Mouse (Mus musculus) heart, adult 2 months (tissue): ENCODE data around the gene Dock6. TPM values are rescaled to one million over a fixed set of nuclear protein-coding genes. Genes with fewer than 3 reads are reported as not detected.
A peak's percentile ranks its signal among the peaks of the same experiment; 100 is the strongest.

ENCODE experiments used
- DNase-seq, 2 experiments: peaks; one replicate each; pipeline ENCODE4 v3.0.0; 2021
- H3K27ac ChIP-seq: fragments of 200-600 bp; 2 replicates; pipeline ENCODE4 v1.8.1; 2022
- H3K27me3 ChIP-seq: fragments of 200-500 bp; 2 replicates; pipeline ENCODE4 v1.6.1; 2012; ENCODE audit warnings: mild to moderate bottlenecking, low read length, inconsistent platforms, mixed read lengths; ENCODE audit not compliant: control insufficient read depth, insufficient read depth
- H3K36me3 ChIP-seq: fragments of 200-500 bp; 2 replicates; pipeline ENCODE4 v1.6.1; 2012; ENCODE audit warnings: low read length, inconsistent platforms; ENCODE audit not compliant: control insufficient read depth, insufficient read depth
- H3K4me1 ChIP-seq: fragments of 200-500 bp; 2 replicates; pipeline ENCODE4 v1.6.1; 2011; ENCODE audit warnings: low read length; ENCODE audit not compliant: control insufficient read depth, insufficient read depth
- H3K4me3 ChIP-seq: fragments of 200-600 bp; 2 replicates; pipeline ENCODE4 v1.8.1; 2022
- H3K79me2 ChIP-seq: fragments of 200-500 bp; replicated peaks from 2 replicates; pipeline ENCODE4 v1.6.1; 2012; ENCODE audit warnings: mild to moderate bottlenecking, inconsistent platforms, low read length, moderate library complexity, mixed read lengths; ENCODE audit not compliant: control insufficient read depth, insufficient read depth
- H3K9ac ChIP-seq: fragments of 200-500 bp; 2 replicates; pipeline ENCODE4 v1.6.1; 2012; ENCODE audit warnings: low read depth, mild to moderate bottlenecking, control low read depth, inconsistent platforms, low read length, mixed read lengths
- CTCF ChIP-seq: fragments of 200-600 bp; IDR thresholded peaks from 2 replicates; pipeline ENCODE4 v1.8.1; 2022; ENCODE audit warnings: antibody characterized with exemption, mild to moderate bottlenecking, moderate library complexity
- EP300 ChIP-seq: fragments of 200-500 bp; IDR thresholded peaks from 2 replicates; pipeline ENCODE4 v1.6.1; 2011; ENCODE audit warnings: low read depth, low read length, control low read depth; ENCODE audit not compliant: insufficient read depth
- POLR2A ChIP-seq: fragments of 200-500 bp; IDR thresholded peaks from 2 replicates; pipeline ENCODE4 v1.6.1; 2011; ENCODE audit warnings: mild to moderate bottlenecking, low read depth, low read length, control low read depth; ENCODE audit not compliant: insufficient read depth
- WGBS: fragments of 180-500 bp; shearing (Covaris S2); methylation state at CpG from one replicate; pipeline ENCODE4 v1.1.7; 2018; 5-methylcytosine and 5-hydroxymethylcytosine counted together
- intact Hi-C: fragments of 180-260 bp; cut with DNase I; formaldehyde crosslinking; loops from one replicate; pipeline ENCODE4 v1.15.1; 2025
- microRNA-seq, 2 experiments: library from miRNA; unstranded; fragments of <30 nt; microRNA quantifications; one replicate each; pipeline ENCODE4 v1.2.0; 2021
- polyA plus RNA-seq: library from polyadenylated mRNA; depleted of rRNA; stranded (reverse); fragments of >200 nt; gene quantifications from 2 replicates; pipeline ENCODE4 v1.2.3, GENCODE M21; 2012; rRNA removed
- total RNA-seq, 2 experiments: library from RNA; stranded (reverse); gene quantifications; 2 replicates each; pipeline ENCODE4 v1.2.3; 2021

Gene Dock6
- total and polyA plus RNA-seq, 3 experiments, result 25.9 to 87.9 (median 33.8) TPM

DNA sequence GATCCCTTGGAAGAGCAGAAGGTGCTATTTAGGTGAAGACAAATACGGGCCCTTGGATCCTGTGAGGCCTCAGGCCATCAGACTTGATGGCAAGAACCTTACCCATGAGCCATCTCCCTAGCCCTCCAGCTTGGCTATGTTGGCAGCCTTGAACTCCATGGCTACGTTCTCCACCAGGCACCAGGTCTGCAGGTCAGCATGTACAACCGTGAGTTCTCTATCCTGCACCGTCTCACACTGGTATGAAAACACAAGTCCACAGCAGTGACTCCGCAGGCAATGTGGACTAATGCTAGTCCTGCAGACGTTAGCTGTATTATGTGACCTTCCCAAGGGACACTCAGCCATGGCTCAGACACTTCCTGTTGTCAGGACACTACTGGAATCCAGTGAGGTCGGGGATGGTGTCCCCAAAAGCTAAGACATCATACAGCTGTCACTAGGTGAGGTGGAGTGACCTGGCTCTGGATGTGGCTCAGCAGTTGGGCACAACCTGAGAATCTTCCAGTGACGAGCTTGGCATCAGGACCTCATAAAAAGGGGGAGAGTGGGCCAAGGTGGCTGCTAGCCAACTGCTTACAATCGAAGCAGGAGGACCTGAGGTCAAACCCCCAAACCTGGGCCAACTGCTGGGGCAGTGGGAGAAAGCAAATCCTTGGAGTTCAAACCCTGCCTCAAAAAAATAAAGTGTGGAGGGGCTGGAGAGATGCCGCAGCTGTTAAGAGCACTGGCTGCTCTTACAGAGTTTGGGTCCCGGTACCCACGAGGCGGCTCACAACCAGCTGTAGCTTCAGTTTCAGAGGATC lies 97.7 kb downstream of the Dock6 start:
- intact Hi-C loops, result no loop called here
- WGBS, result 47% methylated on average over 13 of the region's 13 CpGs
- Histone ChIP-seq H3K27me3 (no peaks in the 10 kb centered on the region), H3K4me1 (peaks cover 22% of the 10 kb centered on the region), H3K27ac (peak overlapping the region; percentile 74), H3K79me2 (no peaks in the 10 kb centered on the region), H3K4me3 (no peak overlapping the region), H3K9ac (no peak overlapping the region), H3K36me3 (no peaks in the 10 kb centered on the region)
- peak in 1 of 2 experiments; percentile 39 for DNase-seq
- 0 out of 2 replicates have a peak, but pooled peaks have one; percentile 32 for TF ChIP-seq EP300
- TF ChIP-seq POLR2A, result no peak

GRCm38 (mm10) chr9:21754003-21754402 lies 98.4 kb downstream of the Dock6 start:
- no peaks in the 10 kb centered on the region for H3K36me3 ChIP-seq
- H3K9ac ChIP-seq, result peak overlapping the region; percentile 10; the same call in 1 of the 2 replicates
- H3K4me3 ChIP-seq, result no peak overlapping the region
- TF ChIP-seq EP300 (peak; percentile 59; the same call in 1 of the 2 replicates), POLR2A (no peak), CTCF (no peak)
- no peaks in the 10 kb centered on the region for H3K27me3 ChIP-seq
- DNase-seq, result peak; percentile 88 to 90
- WGBS, result 75% methylated on average over 2 of the region's 2 CpGs
- intact Hi-C loops, result no loop called here
- no peaks in the 10 kb centered on the region for H3K79me2 ChIP-seq
- H3K27ac ChIP-seq, result peak overlapping the region; percentile 74
- H3K4me1 ChIP-seq, result peaks cover 22% of the 10 kb centered on the region

DNA sequence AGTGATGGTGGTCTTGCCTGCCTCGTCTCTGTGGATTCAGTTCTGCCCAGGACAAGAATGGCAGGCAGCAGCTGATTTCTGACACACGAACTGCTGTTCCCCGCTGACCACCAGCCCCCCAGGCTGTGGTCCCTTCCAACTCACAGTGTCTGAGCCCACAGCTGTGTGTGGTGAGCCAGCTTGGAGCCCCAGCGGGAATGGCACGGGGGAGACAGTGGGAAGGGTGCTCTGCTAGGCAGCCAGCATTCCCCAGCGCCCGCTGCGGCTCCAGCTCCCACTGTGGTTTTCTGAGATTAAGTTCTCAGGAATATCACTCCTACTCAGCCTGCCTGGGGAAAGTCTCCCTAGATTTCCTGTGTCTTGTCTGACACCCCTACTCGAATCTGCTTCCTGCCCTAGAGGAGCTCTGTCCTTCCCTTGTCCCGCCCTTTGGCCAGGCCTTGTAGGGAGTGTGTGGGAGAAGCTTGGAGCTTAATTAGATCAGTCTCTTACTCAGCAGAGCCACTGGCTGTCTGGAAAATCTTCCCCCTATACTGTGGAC lies 100.1 kb downstream of the Dock6 start:
- intact Hi-C loops, result no loop called here

DNA sequence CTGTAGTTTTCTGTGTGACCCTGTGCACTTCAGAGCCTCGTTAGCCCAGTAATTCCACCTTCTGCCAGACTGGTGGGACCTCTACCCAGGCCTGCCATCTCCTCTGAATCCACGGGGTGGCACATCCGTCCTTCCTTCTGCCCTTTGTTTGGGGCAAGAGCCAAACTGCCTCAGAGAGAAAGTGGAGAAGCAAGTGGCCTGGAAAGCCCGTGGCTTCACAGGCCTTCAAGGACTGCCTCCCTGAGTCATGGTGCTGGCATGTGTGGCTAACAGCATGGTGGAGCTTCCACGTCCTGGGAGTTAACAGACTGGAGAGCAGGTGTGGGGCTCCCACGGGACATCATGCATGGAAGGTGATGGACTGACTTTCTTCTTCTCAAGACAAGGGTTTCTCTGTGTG lies 101.1 kb downstream of the Dock6 start:
- Histone ChIP-seq H3K9ac (no peak overlapping the region), H3K4me1 (peaks cover 29% of the 10 kb centered on the region), H3K36me3 (no peaks in the 10 kb centered on the region), H3K79me2 (no peaks in the 10 kb centered on the region), H3K27me3 (no peaks in the 10 kb centered on the region), H3K27ac (peak overlapping the region; percentile 76), H3K4me3 (no peak overlapping the region)
- 50% methylated on average over 6 of the region's 6 CpGs for WGBS
- peak; percentile 53 to 59 for DNase-seq
- TF ChIP-seq CTCF (peak; percentile 72), POLR2A (no peak), EP300 (peak; percentile 86)
- intact Hi-C loops, result loop anchor here (1.0 kb wide), 1 partner anchor 53 kb away; no protein-coding TSS in a partner anchor

More for the DNA sequence above, 100.1 kb downstream of the Dock6 start:
- Histone ChIP-seq H3K4me3 (no peak overlapping the region), H3K36me3 (no peaks in the 10 kb centered on the region), H3K4me1 (peaks cover 29% of the 10 kb centered on the region), H3K27me3 (no peaks in the 10 kb centered on the region), H3K9ac (peak overlapping the region; percentile 61), H3K27ac (peak overlapping the region; percentile 76), H3K79me2 (no peaks in the 10 kb centered on the region)
- WGBS, result 33% methylated on average over 10 of the region's 10 CpGs
- TF ChIP-seq EP300 (0 out of 2 replicates have a peak, but pooled peaks have one; percentile 7), POLR2A (no peak), CTCF (no peak)
- DNase-seq, result peak; percentile 62 to 79

DNA sequence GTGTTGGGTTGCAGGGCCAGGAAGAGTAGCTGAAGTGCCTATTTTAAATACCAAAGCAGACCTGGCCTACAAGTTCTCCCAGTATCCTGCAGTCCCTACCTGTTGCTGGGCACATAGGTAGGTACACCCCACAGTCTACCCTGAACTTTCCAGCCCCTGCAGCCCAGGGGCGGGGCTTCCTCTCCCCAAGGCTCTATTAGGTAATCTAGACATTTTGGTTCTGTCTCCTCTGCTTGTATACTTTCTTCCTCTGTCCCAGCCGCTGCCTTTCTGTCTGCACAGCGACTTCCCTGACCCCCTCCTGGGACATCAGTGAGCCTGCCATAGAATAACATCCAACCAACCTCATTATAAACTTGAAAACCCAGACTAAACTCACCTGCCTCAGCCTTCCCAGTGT lies 102.1 kb downstream of the Dock6 start:
- no peak for DNase-seq
- 91% methylated on average over 3 of the region's 3 CpGs for WGBS
- Histone ChIP-seq H3K27ac (no peak overlapping the region), H3K27me3 (no peaks in the 10 kb centered on the region), H3K4me1 (peaks cover 29% of the 10 kb centered on the region), H3K36me3 (no peaks in the 10 kb centered on the region), H3K79me2 (no peaks in the 10 kb centered on the region), H3K4me3 (no peak overlapping the region), H3K9ac (no peak overlapping the region)
- no peak for TF ChIP-seq CTCF
- no peak for TF ChIP-seq EP300
- TF ChIP-seq POLR2A, result no peak
- intact Hi-C loops, result no loop called here

Small RNA genes lying within 50 kb of the gene (microRNA-seq; reads per million reads assigned to microRNA genes)
- 1.9 to 5.6 reads per million in 2 experiments for gene Mir7083

Other genes starting within 250 kb of the Dock6 start
- 10 to 100 TPM; 43.5 to 47.0 TPM for gene Smarca4, start 236.5 kb downstream of the Dock6 start, total RNA-seq
- 21.5 and 26.5 TPM in 2 replicates for gene Smarca4, start 236.5 kb downstream of the Dock6 start, polyA plus RNA-seq
- 1 to 10 TPM; 3.4 to 4.2 TPM for gene Ldlr, start 129.2 kb downstream of the Dock6 start, total RNA-seq
- gene Ldlr, start 129.2 kb downstream of the Dock6 start, polyA plus RNA-seq, result 7.2 and 10.2 TPM in 2 replicates
- 1 to 10 TPM; 5.1 to 6.8 TPM for gene Spc24, start 92.3 kb downstream of the Dock6 start, total RNA-seq
- 6.0 and 6.2 TPM in 2 replicates for gene Spc24, start 92.3 kb downstream of the Dock6 start, polyA plus RNA-seq
- gene Kank2, start 53.9 kb downstream of the Dock6 start, total RNA-seq, result 10 to 100 TPM; 57.3 to 62.9 TPM
- gene Kank2, start 53.9 kb downstream of the Dock6 start, polyA plus RNA-seq, result 45.3 and 52.7 TPM in 2 replicates
- gene Angptl8, start 17.1 kb downstream of the Dock6 start, total RNA-seq, result not detected
- gene Angptl8, start 17.1 kb downstream of the Dock6 start, polyA plus RNA-seq, result 0.41 and 2.4 TPM in 2 replicates
- gene Rab3d, start 65.6 kb upstream of the Dock6 start, total RNA-seq, result 10 to 100 TPM; 12.4 to 13.5 TPM
- 22.8 and 27.6 TPM in 2 replicates for gene Rab3d, start 65.6 kb upstream of the Dock6 start, polyA plus RNA-seq
- 1 to 10 TPM; 3.0 to 3.4 TPM for gene Ccdc159, start 74.8 kb upstream of the Dock6 start, total RNA-seq
- 4.9 and 6.6 TPM in 2 replicates for gene Ccdc159, start 74.8 kb upstream of the Dock6 start, polyA plus RNA-seq
- gene Tmem205, start 74.9 kb upstream of the Dock6 start, total RNA-seq, result 10 to 100 TPM; 65.5 to 71.8 TPM
- 96.1 and 129 TPM in 2 replicates for gene Tmem205, start 74.9 kb upstream of the Dock6 start, polyA plus RNA-seq
- 1 to 10 TPM; 2.5 to 2.6 TPM for gene Plppr2, start 84.4 kb upstream of the Dock6 start, total RNA-seq
- gene Plppr2, start 84.4 kb upstream of the Dock6 start, polyA plus RNA-seq, result 5.3 and 7.5 TPM in 2 replicates
- 1 to 10 TPM; 6.5 to 7.4 TPM for gene Swsap1, start 103.1 kb upstream of the Dock6 start, total RNA-seq
- 4.6 and 6.2 TPM in 2 replicates for gene Swsap1, start 103.1 kb upstream of the Dock6 start, polyA plus RNA-seq
- gene Epor, start 110.9 kb upstream of the Dock6 start, total RNA-seq, result 1 to 10 TPM; 1.1 to 1.4 TPM
- 2.1 and 2.5 TPM in 2 replicates for gene Epor, start 110.9 kb upstream of the Dock6 start, polyA plus RNA-seq
- 1 to 10 TPM; 4.2 to 4.8 TPM for gene Rgl3, start 136.8 kb upstream of the Dock6 start, total RNA-seq
- gene Rgl3, start 136.8 kb upstream of the Dock6 start, polyA plus RNA-seq, result 12.7 and 13.9 TPM in 2 replicates
- gene Ccdc151, start 150.0 kb upstream of the Dock6 start, total RNA-seq, result under 1 TPM in 1 of 2 experiments, not detected in 1; 0.09 TPM
- gene Ccdc151, start 150.0 kb upstream of the Dock6 start, polyA plus RNA-seq, result 0.21 TPM in 1 of 2 replicates, not detected in the other
- gene Prkcsh, start 150.2 kb upstream of the Dock6 start, total RNA-seq, result 10 to 100 TPM; 61.5 to 67.5 TPM
- 42.5 and 46.2 TPM in 2 replicates for gene Prkcsh, start 150.2 kb upstream of the Dock6 start, polyA plus RNA-seq
- gene Elavl3, start 199.4 kb upstream of the Dock6 start, total RNA-seq, result under 1 TPM; 0.08 to 0.09 TPM
- 0.09 and 0.10 TPM in 2 replicates for gene Elavl3, start 199.4 kb upstream of the Dock6 start, polyA plus RNA-seq
- under 1 TPM in 1 of 2 experiments, not detected in 1; 0.52 TPM for gene Gm49318, start 218.6 kb upstream of the Dock6 start, total RNA-seq
- gene Gm49318, start 218.6 kb upstream of the Dock6 start, polyA plus RNA-seq, result not detected in 2 replicates
- gene Zfp653, start 218.7 kb upstream of the Dock6 start, total RNA-seq, result 1 to 10 TPM; 3.8 to 4.7 TPM
- gene Zfp653, start 218.7 kb upstream of the Dock6 start, polyA plus RNA-seq, result 8.7 and 9.5 TPM in 2 replicates
- gene Ecsit, start 232.8 kb upstream of the Dock6 start, total RNA-seq, result 100 to 1,000 TPM in 1 of 2 experiments, 10 to 100 TPM in 1; 92.5 to 106 TPM
- 166 and 169 TPM in 2 replicates for gene Ecsit, start 232.8 kb upstream of the Dock6 start, polyA plus RNA-seq
- gene Cnn1, start 246.6 kb upstream of the Dock6 start, total RNA-seq, result 1 to 10 TPM; 8.4 to 8.6 TPM
- 15.4 and 26.5 TPM in 2 replicates for gene Cnn1, start 246.6 kb upstream of the Dock6 start, polyA plus RNA-seq